Mouse (Mus musculus): ENCODE measurements at regions not wholly inside any gene's neighbourhood (a gene's known extent, or its start where the extent isn't known, plus 50 kb on each side); places are given as distances from the start of the nearest gene placed in this dataset.

DNA sequence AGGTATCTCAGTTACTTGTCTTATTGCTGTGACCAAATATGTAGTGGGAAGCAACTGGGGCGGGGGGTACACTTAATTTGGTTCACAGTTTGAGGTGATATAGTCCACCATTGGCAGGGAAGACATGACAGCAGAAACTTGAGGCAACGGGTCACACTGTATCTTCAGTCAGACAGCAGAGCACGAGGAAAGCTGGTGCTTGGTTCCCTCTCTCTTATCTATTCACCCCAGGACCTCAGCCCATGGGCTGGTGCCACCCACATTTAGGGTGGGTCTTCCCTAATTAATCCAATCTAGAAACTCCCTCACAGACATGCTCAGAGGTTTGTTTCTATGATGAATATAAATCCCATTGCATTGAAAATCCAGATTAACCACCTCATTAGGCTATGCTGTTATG, 56.5 kb downstream of the Otud1 start:
- DNase-seq (ENCODE audit: low read depth, low spot score) = no peak

- DNase-seq (ENCODE audit: low read depth, low spot score) = peak; percentile 54
Measured at GRCm38 (mm10) chr2:19715564-19716238, 58.1 kb downstream of the Otud1 start.

DNA sequence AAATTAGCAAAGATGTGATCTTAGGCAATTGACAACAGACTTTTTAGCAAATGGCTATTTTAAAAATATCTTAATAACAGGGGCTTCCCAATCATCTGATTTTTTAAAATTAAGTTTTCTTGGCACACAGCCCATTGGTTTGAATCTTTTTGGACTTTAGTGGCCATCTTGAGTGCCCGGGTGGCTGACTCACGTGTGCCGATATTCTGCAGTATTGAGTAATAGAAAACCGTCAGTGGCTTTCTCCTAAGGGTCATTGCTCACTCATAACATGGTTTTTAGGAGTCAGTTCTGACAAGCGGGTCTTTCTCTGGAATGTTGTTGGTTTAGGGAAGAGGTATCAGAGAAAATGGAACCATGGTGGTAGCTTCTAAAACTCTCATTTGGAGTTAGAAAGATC, 58.8 kb downstream of the Otud1 start:
- no peak for DNase-seq (ENCODE audit: low read depth, low spot score)

DNA sequence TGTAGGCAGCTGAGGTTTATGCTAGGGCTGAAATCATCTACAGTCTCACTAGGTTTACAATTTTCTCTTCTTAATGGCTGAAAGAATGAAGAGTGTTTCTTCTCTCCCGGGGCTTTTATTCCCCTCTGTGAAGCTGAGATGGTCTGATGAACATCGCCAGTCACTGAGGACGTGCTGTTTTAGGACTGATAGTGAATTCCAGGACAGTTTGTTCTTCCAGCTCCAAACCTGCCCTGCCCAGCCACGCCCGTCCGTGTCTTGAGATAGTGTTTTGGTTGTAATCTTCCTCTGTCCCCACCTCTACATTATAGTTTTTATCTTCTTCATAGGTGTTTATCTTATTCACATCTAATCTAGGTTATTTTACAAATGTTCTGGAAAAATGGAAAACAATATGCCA, 68.5 kb downstream of the Otud1 start:
- no peak for DNase-seq (ENCODE audit: low read depth, low spot score)

DNA sequence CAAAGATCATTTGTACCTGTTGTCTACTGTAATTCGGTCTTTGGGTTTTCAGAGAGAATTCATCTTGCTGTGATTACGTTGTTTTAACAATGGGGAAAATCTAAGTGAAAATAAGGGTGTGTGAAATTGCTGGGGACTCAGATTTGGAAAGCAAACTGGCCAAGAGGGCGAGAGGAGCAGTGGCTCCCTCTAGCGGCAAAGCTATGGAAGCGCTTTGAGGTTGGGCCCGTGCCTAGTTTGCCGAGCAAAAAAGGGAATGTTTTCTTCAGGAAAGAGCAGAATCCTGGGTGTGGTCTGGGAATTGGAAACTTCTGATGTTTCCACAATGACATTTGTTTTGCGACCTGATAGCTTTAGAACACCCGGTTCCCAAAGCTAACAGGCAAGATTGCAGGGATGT, 69.4 kb downstream of the Otud1 start:
- DNase-seq (ENCODE audit: low read depth, low spot score) = peak; percentile 52

DNA sequence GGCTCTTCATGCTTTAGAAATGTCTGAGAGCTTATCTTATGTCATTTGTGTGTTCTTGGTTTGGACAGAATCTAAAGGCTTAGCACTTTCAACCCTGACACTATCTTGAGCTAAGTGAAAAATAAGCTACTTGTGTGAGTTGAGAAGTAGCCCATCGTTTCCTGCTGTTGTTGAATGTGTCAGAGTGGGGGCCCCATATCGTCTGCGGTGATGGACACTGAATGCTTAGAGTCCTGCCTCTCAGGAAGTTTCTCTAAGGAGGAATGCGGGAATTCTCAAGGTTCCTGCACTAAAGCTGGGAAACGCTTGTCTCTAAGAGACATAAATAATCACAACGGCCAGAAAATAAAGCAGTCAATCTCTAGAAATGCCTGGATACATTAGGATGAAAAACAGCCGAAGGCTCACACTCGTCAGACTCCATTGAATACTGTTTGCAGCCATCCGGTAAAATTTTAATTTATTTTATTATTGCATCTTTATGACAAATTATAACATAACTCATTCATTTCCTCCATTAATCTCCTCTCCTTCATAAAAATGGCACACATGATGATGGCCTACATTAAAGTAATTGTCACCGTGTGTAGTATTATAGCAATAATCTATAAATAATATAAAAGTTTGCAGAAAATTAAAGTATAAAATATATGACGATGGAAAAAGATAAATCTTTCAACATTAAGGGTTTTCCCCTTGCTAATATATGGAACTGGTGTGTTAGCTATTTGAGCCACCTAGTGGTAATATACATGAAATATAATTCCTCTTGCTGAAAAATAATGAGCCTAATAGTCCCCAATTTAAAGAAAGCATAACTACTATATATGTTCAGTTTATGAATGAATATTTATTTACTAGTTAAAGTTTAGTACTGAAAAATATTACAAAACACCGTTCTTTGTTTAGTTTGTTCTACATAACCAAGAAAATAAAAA, 75.6 kb downstream of the Otud1 start:
- peak; percentile 2 for DNase-seq (ENCODE audit: low read depth, low spot score)

DNA sequence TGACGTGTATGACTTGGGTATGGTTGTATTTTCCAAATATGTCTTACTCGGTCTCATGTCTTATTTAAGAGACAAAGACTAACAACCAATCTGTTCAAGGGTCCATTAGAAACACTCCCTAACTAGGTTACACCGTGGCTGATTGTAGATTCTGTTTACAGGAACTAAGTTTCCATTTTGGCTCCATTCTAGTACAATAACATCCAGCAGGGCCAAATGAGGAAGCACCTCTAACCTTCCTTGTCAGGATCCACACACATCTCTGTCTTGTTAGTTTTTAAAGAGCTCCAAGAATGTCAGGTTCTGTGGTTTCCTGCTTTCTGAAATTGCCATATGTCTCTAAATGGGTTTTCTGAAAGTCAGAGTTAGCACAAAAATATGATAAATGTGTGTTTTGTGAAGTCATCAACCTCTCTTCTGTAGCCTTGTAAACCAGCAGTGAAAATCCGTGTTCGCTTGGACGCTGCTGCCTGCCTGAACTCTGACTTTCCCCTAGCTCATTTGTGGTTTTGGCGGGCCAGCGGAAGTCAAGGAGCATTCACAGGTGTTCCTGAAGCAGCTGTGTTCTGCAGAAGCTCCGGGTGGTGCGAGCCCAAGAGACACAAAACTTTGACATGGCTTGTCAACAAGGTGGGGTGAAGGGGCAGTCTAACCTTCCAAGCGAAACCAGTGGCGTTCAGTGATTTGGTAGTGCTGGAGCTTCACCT, 76.8 kb downstream of the Otud1 start:
- DNase-seq (ENCODE audit: low read depth, low spot score) = no peak

- no peak for DNase-seq (ENCODE audit: low read depth, low spot score)
Measured at GRCm38 (mm10) chr2:19741508-19741907, 84.0 kb downstream of the Otud1 start.

DNA sequence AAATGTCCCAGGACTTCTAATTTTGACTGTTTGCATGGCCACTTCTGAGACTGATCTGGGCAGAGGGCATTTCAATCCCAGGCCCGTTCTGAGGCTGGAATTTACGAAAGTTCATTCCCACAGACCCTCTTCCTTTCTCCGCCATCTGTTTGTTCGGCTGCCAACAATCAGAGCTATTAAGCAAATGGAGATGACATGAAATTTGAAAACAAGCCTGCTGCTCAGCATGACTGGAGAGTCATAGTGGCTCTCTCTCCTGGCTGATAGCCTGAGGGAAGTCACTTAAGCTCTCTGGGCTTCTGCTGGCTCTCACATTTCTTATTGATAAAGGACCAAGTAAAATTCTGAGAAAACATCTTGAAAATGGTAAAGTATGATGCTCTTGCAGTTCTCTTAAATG, 85.9 kb downstream of the Otud1 start:
- no peak for DNase-seq (ENCODE audit: low read depth, low spot score)

GRCm38 (mm10) chr2:19744986-19745660, 87.6 kb downstream of the Otud1 start:
- DNase-seq (ENCODE audit: low read depth, low spot score) = no peak

DNA sequence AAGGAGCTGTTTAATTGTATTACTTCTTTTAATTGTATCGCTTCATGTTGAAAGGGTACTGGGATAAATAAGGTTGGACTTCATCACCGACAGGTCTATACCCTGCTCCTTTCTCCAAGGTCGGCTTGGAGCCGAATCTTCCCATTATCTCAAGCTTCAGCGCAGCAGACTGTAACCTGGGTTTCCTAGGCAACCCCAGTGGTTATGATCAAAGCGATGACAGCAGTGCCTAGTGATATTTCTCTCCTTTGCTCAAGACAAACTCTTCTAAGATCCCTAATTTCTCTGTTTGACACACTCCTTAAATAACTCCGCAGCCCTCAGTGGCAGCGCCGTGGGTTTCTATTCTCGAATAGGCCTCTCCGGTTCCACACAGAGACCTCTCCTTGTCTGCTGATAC, 95.2 kb downstream of the Otud1 start:
- no peak for DNase-seq (ENCODE audit: low read depth, low spot score)

DNA sequence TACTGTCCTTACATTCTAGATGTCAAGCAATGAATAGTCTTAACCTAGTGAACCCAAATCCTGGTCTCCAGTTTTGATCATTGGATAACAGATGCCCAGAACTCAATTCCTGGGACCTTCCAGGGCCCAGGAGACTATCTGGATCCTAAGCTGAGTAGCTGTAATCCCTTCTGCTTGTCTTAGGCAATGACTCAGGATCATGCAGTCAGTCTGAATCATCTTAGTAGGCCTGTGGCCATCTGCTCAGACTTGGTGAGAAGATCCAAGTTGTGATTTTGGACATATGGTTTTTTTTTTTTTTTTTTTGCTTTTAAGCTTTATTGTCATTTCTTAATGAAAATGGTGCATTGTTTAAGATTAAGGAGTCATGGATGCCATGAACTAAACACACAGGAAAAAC, 95.9 kb downstream of the Otud1 start:
- DNase-seq (ENCODE audit: low read depth, low spot score) = no peak

DNA sequence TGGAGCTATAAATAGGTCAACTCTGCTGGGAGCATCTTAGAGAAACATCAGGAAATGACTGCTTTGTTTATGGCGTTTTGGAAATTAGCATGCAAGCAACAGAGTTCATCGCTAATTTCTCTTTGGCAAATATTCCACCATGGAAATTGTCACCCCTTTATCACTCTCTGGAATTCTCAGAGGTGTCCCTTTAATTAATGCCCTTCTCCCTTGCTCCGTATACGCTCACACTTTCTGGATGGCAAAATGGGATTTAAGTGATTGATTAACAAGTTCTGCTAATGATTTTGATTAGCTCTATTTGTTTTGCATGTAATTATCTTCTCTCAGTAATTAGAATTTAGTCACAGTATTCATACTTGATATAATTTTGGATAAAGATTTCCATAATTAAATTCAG, 100.4 kb downstream of the Otud1 start:
- DNase-seq (ENCODE audit: low read depth, low spot score) = no peak

- no peak for DNase-seq (ENCODE audit: low read depth, low spot score)
Measured at GRCm38 (mm10) chr2:19759169-19759568, 101.6 kb downstream of the Otud1 start.

DNA sequence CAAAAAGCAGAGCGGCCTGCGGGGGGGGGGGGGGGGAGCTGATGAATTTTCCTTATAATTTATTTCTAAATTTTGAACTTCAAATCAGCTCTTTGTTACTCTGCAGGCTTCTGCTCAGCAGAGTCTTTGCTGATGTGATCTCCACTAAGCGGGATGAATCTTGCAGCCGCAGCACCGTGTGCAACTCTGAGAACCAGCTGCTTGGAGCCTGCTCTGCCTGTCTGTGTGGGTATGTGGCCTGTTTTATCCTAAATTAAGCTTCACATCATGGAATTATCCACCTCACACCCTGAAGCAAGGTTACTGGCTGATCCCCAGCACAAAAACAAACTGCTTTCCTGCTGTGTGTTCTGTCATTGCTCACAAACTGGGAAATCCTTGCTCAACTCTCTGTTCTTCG, 102.0 kb downstream of the Otud1 start:
- DNase-seq (ENCODE audit: low read depth, low spot score) = no peak

DNA sequence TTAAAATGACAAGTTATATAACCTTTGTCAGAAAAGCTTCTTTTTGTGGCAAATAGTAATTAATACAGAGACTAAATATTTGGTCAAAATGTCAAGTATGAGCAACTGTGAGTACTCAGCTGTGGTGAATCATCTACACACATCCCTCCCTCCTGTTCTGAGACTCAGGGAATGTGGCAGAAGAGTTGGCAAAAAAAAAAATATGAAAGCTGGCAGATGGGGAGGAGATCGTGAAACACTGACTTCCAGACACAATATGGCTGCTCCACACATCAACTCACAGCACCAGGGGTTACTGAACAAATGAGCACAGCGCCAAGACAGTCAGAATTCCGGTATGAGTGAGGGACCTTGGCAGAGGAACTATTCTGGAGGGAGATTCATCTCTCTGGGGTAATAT, 105.4 kb downstream of the Otud1 start:
- no peak for DNase-seq (ENCODE audit: low read depth, low spot score)

DNA sequence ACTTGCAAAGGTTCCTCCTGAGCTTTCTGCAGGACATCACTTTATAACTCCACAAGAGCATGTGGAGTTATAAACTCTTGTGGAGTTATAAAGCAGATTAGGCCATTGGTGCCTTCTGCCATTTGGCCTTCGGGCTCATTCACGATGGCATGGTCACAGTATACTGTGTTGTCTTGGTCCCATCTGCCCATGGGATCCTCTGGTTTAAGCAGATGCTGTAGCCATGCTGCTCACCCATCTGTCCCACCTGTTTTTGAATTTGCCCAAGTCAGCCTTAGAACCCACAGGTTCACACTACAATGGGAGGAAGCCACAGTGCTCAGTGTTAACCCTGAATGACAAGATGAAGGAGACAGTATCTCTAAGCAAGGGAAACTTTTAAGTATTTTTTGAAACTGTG, 124.7 kb upstream of the Etl4 start:
- DNase-seq (ENCODE audit: low read depth, low spot score) = no peak

GRCm38 (mm10) chr2:19785663-19786260, 123.8 kb upstream of the Etl4 start:
- no peak for DNase-seq (ENCODE audit: low read depth, low spot score)

GRCm38 (mm10) chr2:19792177-19792576, 117.4 kb upstream of the Etl4 start:
- DNase-seq (ENCODE audit: low read depth, low spot score) = no peak

- no peak for DNase-seq (ENCODE audit: low read depth, low spot score)
Measured at GRCm38 (mm10) chr2:19796790-19797189, 112.8 kb upstream of the Etl4 start.
